ENCODE assay signal across 11 mouse cellular contexts in genomic region chr4:130044211-130044610, GRCm38 (mm10). TPM values are rescaled to one million over a fixed set of nuclear protein-coding genes. Genes with fewer than 3 reads are reported as not detected.
A peak's percentile ranks its signal among the peaks of the same experiment; 100 is the strongest.
DNase-seq lines count a peak whose midpoint lies in the region; ATAC-seq and TF ChIP-seq lines count a peak whose summit lies in the region.
"Had no signal": no experiment of that assay in that cellular context is flagged by ENCODE, and none has a peak within 500 bp of the region (broad histone marks: within the 10 kb centered on the region; RNA-seq: fewer than 3 reads in every experiment).

No protein-coding gene starts in this region.

- H3K4me3 ChIP-seq in hindbrain, embryonic 10.5 days, result no peak overlapping the region
- no peak overlapping the region for H3K4me3 ChIP-seq in hindbrain, embryonic 12.5 days
- no peak overlapping the region for H3K4me3 ChIP-seq in embryonic facial prominence, embryonic 10.5 days
- H3K4me3 ChIP-seq in limb, embryonic 14.5 days (replicated peaks; ENCODE audit: low read length), result no peak overlapping the region
- H3K4me3 ChIP-seq: layer of hippocampus, adult 2 months; midbrain, embryonic 13.5 days had no signal

- no peaks in the 10 kb centered on the region for H3K9me3 ChIP-seq in hindbrain, embryonic 10.5 days
- no peaks in the 10 kb centered on the region for H3K9me3 ChIP-seq in hindbrain, embryonic 12.5 days (replicated peaks)
- H3K9me3 ChIP-seq in embryonic facial prominence, embryonic 10.5 days, result no peaks in the 10 kb centered on the region
- H3K9me3 ChIP-seq in limb, embryonic 14.5 days (ENCODE audit: control insufficient read depth, low read length), result no peaks in the 10 kb centered on the region
- H3K9me3 ChIP-seq: midbrain, embryonic 13.5 days had no signal

- H3K36me3 ChIP-seq in hindbrain, embryonic 10.5 days, result no peaks in the 10 kb centered on the region
- no peaks in the 10 kb centered on the region for H3K36me3 ChIP-seq in hindbrain, embryonic 12.5 days
- H3K36me3 ChIP-seq in embryonic facial prominence, embryonic 10.5 days (replicated peaks), result no peaks in the 10 kb centered on the region
- no peaks in the 10 kb centered on the region for H3K36me3 ChIP-seq in limb, embryonic 14.5 days (ENCODE audit: control insufficient read depth, insufficient read depth, low read length)
- H3K36me3 ChIP-seq: midbrain, embryonic 13.5 days had no signal

- H3K27me3 ChIP-seq in hindbrain, embryonic 10.5 days (ENCODE audit: insufficient read depth, poor library complexity, severe bottlenecking), result peaks cover 40% of the 10 kb centered on the region
- peaks cover 17% of the 10 kb centered on the region for H3K27me3 ChIP-seq in hindbrain, embryonic 12.5 days
- H3K27me3 ChIP-seq in embryonic facial prominence, embryonic 10.5 days (replicated peaks; ENCODE audit: low read depth, poor library complexity, severe bottlenecking), result peaks cover 41% of the 10 kb centered on the region
- H3K27me3 ChIP-seq in limb, embryonic 14.5 days (ENCODE audit: control insufficient read depth, insufficient read depth, low read length), result no peaks in the 10 kb centered on the region

- ATAC-seq in hindbrain, embryonic 12.5 days (ENCODE audit: low FRiP score), result no peak
- ATAC-seq in limb, embryonic 14.5 days (ENCODE audit: low FRiP score, low read depth), result no peak
- ATAC-seq: intestine, postnatal 0 days; midbrain, embryonic 13.5 days had no signal

- peaks cover 52% of the 10 kb centered on the region for H3K4me1 ChIP-seq in hindbrain, embryonic 10.5 days (replicated peaks)
- H3K4me1 ChIP-seq in hindbrain, embryonic 12.5 days, result peaks cover 37% of the 10 kb centered on the region
- H3K4me1 ChIP-seq in embryonic facial prominence, embryonic 10.5 days, result peaks cover 67% of the 10 kb centered on the region
- peaks cover 70% of the 10 kb centered on the region for H3K4me1 ChIP-seq in limb, embryonic 14.5 days (ENCODE audit: control insufficient read depth, insufficient read depth, low read length)

- WGBS in hindbrain, embryonic 10.5 days, result 81% methylated on average over 9 of the region's 9 CpGs
- WGBS in hindbrain, embryonic 12.5 days, result 51% methylated on average over 9 of the region's 9 CpGs
- 60% methylated on average over 9 of the region's 9 CpGs for WGBS in embryonic facial prominence, embryonic 10.5 days
- WGBS in limb, embryonic 14.5 days, result 17% methylated on average over 9 of the region's 9 CpGs

- 0 out of 2 replicates have a peak overlapping the region, but pooled peaks have one; percentile 30 for H3K27ac ChIP-seq in hindbrain, embryonic 10.5 days
- H3K27ac ChIP-seq in hindbrain, embryonic 12.5 days, result no peak overlapping the region
- no peak overlapping the region for H3K27ac ChIP-seq in embryonic facial prominence, embryonic 10.5 days (replicated peaks)
- no peak overlapping the region for H3K27ac ChIP-seq in limb, embryonic 14.5 days (replicated peaks; ENCODE audit: low read depth, low read length)
- H3K27ac ChIP-seq: layer of hippocampus, adult 2 months; midbrain, embryonic 13.5 days had no signal

- no peak for TF ChIP-seq POLR2A in limb, embryonic 14.5 days (IDR thresholded peaks at IDR 0.05; ENCODE audit: borderline replicate concordance, extremely low read depth, insufficient read depth, insufficient read length)

- no peak overlapping the region for H3K9ac ChIP-seq in hindbrain, embryonic 12.5 days
- no peak overlapping the region for H3K9ac ChIP-seq in limb, embryonic 14.5 days (ENCODE audit: low read depth, low read length, severe bottlenecking)
- H3K9ac ChIP-seq: midbrain, embryonic 13.5 days had no signal

- DNase-seq in hindbrain, embryonic 10.5 days (ENCODE audit: low spot score), result no peak
- DNase-seq in B cell, adult 2 months, result peak; percentile 7 to 21
- peak; percentile 37 for DNase-seq in embryonic facial prominence, embryonic 10.5 days (ENCODE audit: low spot score)
- peak; percentile 30 for DNase-seq in limb, embryonic 14.5 days (ENCODE audit: low spot score)
- DNase-seq in frontal cortex, postnatal 36 days (ENCODE audit: low spot score in 2 of 2), result no peak
- DNase-seq in frontal cortex, adult 2 months (ENCODE audit: extremely low spot score in 1 of 2, low spot score in 1 of 2), result no peak
- DNase-seq: lung, postnatal 10 days had no signal

- no peak overlapping the region for H3K4me2 ChIP-seq in hindbrain, embryonic 12.5 days (replicated peaks)
- no peak overlapping the region for H3K4me2 ChIP-seq in limb, embryonic 14.5 days (replicated peaks; ENCODE audit: low read depth, low read length, severe bottlenecking)
- H3K4me2 ChIP-seq: midbrain, embryonic 13.5 days had no signal

RNA-seq across cellular contexts. Expression of gene Col16a1, which starts 3.4 kb away (rescaled TPM):
- 7.2 and 8.7 TPM in 2 replicates for polyA plus RNA-seq in hindbrain, embryonic 10.5 days (2016; fragmentation: Nextera tagmentation; extraction: Ambion mirVana)
- polyA plus RNA-seq in hindbrain, embryonic 12.5 days (2016; fragmentation: Nextera tagmentation; extraction: Ambion mirVana), result 29.8 and 32.5 TPM in 2 replicates
- polyA plus RNA-seq in embryonic facial prominence, embryonic 10.5 days (2016; fragmentation: Nextera tagmentation; extraction: Ambion mirVana), result 4.7 and 7.2 TPM in 2 replicates
- polyA plus RNA-seq in limb, embryonic 14.5 days (2012; rRNA removed), result 254 and 284 TPM in 2 replicates
- 153 TPM in 2 replicates for polyA plus RNA-seq in limb, embryonic 14.5 days (2014; fragmentation: Nextera tagmentation; extraction: Ambion mirVana)
- polyA plus RNA-seq in frontal cortex, adult 2 months (2012; rRNA removed), result 40.4 and 40.6 TPM in 2 replicates

RNA-seq across cellular contexts. Expression of gene Pef1, which starts 58.1 kb away (rescaled TPM):
- 76.3 and 83.5 TPM in 2 replicates for polyA plus RNA-seq in hindbrain, embryonic 10.5 days (2016; fragmentation: Nextera tagmentation; extraction: Ambion mirVana)
- polyA plus RNA-seq in hindbrain, embryonic 12.5 days (2016; fragmentation: Nextera tagmentation; extraction: Ambion mirVana), result 59.7 and 61.0 TPM in 2 replicates
- polyA plus RNA-seq in embryonic facial prominence, embryonic 10.5 days (2016; fragmentation: Nextera tagmentation; extraction: Ambion mirVana), result 69.2 and 73.2 TPM in 2 replicates
- polyA plus RNA-seq in limb, embryonic 14.5 days (2012; rRNA removed), result 55.8 and 71.7 TPM in 2 replicates
- 74.6 and 75.4 TPM in 2 replicates for polyA plus RNA-seq in limb, embryonic 14.5 days (2014; fragmentation: Nextera tagmentation; extraction: Ambion mirVana)
- 73.5 and 75.2 TPM in 2 replicates for polyA plus RNA-seq in frontal cortex, adult 2 months (2012; rRNA removed)

RNA-seq across cellular contexts. Expression of gene Adgrb2, which starts 59.5 kb away (rescaled TPM):
- 2.0 and 3.1 TPM in 2 replicates for polyA plus RNA-seq in hindbrain, embryonic 10.5 days (2016; fragmentation: Nextera tagmentation; extraction: Ambion mirVana)
- polyA plus RNA-seq in hindbrain, embryonic 12.5 days (2016; fragmentation: Nextera tagmentation; extraction: Ambion mirVana), result 10.3 and 12.6 TPM in 2 replicates
- 1.1 and 1.2 TPM in 2 replicates for polyA plus RNA-seq in embryonic facial prominence, embryonic 10.5 days (2016; fragmentation: Nextera tagmentation; extraction: Ambion mirVana)
- polyA plus RNA-seq in limb, embryonic 14.5 days (2012; rRNA removed), result 52.3 and 73.4 TPM in 2 replicates
- polyA plus RNA-seq in limb, embryonic 14.5 days (2014; fragmentation: Nextera tagmentation; extraction: Ambion mirVana), result 7.2 and 9.2 TPM in 2 replicates
- polyA plus RNA-seq in frontal cortex, adult 2 months (2012; rRNA removed), result 263 and 272 TPM in 2 replicates

Comparison
In these comparisons a context has a peak if more than half of its experiments do, and no peak if none do; other contexts are left out.
1. DNase-seq: peak in B cell, adult 2 months (2 of 2), embryonic facial prominence, embryonic 10.5 days (single experiment) and limb, embryonic 14.5 days (single experiment); none in hindbrain, embryonic 10.5 days (single experiment), frontal cortex, postnatal 36 days (0 of 2) and frontal cortex, adult 2 months (0 of 2).